ENCODE assay signal across 14 mouse cellular contexts in the genomic region with DNA sequence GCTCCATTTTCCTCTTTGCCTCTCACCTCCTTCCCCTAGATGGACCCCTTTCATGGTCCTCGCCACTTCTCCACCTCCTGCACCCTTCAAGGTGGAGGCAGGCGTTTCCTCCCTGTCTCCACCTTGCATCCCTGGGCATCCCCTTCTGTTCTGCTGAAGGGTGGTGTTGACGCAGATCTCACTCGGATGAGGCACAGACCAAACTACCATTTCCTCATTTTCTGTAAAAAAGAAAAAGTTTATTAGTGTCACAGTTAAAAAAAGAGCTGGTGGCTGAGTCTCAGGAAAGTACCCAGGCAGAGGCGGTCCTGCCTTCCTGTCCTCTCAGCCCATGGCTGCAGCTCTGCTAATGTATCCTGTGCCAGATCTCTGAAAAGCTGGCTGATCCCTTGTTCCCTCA. TPM values are rescaled to one million over a fixed set of nuclear protein-coding genes. Genes with fewer than 3 reads are reported as not detected.
DNase-seq lines count a peak whose midpoint lies in the region; ATAC-seq lines count a peak whose summit lies in the region.
"Had no signal": no experiment of that assay in that cellular context is flagged by ENCODE, and none has a peak within 500 bp of the region (broad histone marks: within the 10 kb centered on the region; RNA-seq: fewer than 3 reads in every experiment).

No protein-coding gene starts in this region.

- H3K4me2 ChIP-seq in lung, embryonic 15.5 days, result no peak overlapping the region
- no peak overlapping the region for H3K4me2 ChIP-seq in forebrain, embryonic 14.5 days (ENCODE audit: low read length)
- H3K4me2 ChIP-seq: intestine, embryonic 15.5 days had no signal

- H3K27me3 ChIP-seq in erythroblast, embryonic 14.5 days (ENCODE audit: control insufficient read depth), result no peaks in the 10 kb centered on the region
- H3K27me3 ChIP-seq in lung, embryonic 15.5 days, result no peaks in the 10 kb centered on the region
- H3K27me3 ChIP-seq in megakaryocyte, embryonic 14.5 days (replicated peaks), result no peaks in the 10 kb centered on the region
- no peaks in the 10 kb centered on the region for H3K27me3 ChIP-seq in forebrain, embryonic 14.5 days (replicated peaks; ENCODE audit: control insufficient read depth, insufficient read depth, low read length)
- H3K27me3 ChIP-seq: intestine, embryonic 15.5 days had no signal

- ATAC-seq in erythroblast, adult 5-6 weeks (replicated peaks; ENCODE audit: low FRiP score, poor library complexity, severe bottlenecking), result no peak
- ATAC-seq in lung, embryonic 15.5 days (ENCODE audit: borderline replicate concordance, extremely low read depth, low FRiP score, low TSS enrichment), result no peak
- ATAC-seq in forebrain, embryonic 14.5 days, result no peak
- ATAC-seq: forebrain, postnatal 0 days; intestine, embryonic 15.5 days had no signal

- 0 out of 2 replicates have a peak overlapping the region, but pooled peaks have one; percentile 29 for H3K27ac ChIP-seq in lung, embryonic 15.5 days
- no peak overlapping the region for H3K27ac ChIP-seq in forebrain, embryonic 14.5 days (ENCODE audit: low read depth, low read length)

- WGBS in lung, embryonic 15.5 days, result 59% methylated on average over 5 of the region's 5 CpGs
- WGBS in forebrain, embryonic 14.5 days, result 71% methylated on average over 5 of the region's 5 CpGs

- H3K4me3 ChIP-seq in erythroblast, embryonic 14.5 days (replicated peaks), result peak overlapping the region; percentile 74
- H3K4me3 ChIP-seq in lung, embryonic 15.5 days, result no peak overlapping the region
- peak overlapping the region; percentile 81 for H3K4me3 ChIP-seq in megakaryocyte, embryonic 14.5 days (replicated peaks)
- H3K4me3 ChIP-seq in forebrain, embryonic 14.5 days (ENCODE audit: low read depth, low read length), result no peak overlapping the region
- H3K4me3 ChIP-seq: intestine, embryonic 15.5 days had no signal

- DNase-seq in lung, adult 18-20 months, result no peak
- DNase-seq in induced T-regulatory cell, adult 2 months (ENCODE audit: low read depth), result peak; percentile 53
- no peak for DNase-seq in gastrocnemius, adult 8-10 months (ENCODE audit: low spot score in 2 of 2)
- no peak for DNase-seq in forebrain, embryonic 14.5 days (ENCODE audit: low spot score)
- DNase-seq: cerebellum, adult 9-11 months had no signal

- H3K9me3 ChIP-seq in erythroblast, embryonic 14.5 days (ENCODE audit: control insufficient read depth, low read length), result no peaks in the 10 kb centered on the region
- H3K9me3 ChIP-seq in lung, embryonic 15.5 days, result no peaks in the 10 kb centered on the region
- H3K9me3 ChIP-seq in megakaryocyte, embryonic 14.5 days, result no peaks in the 10 kb centered on the region
- no peaks in the 10 kb centered on the region for H3K9me3 ChIP-seq in forebrain, embryonic 14.5 days (replicated peaks; ENCODE audit: control insufficient read depth, low read length)
- H3K9me3 ChIP-seq: intestine, embryonic 15.5 days had no signal

- peaks cover 89% of the 10 kb centered on the region for H3K4me1 ChIP-seq in erythroblast, embryonic 14.5 days (ENCODE audit: control insufficient read depth)
- H3K4me1 ChIP-seq in lung, embryonic 15.5 days, result 0 out of 2 replicates have a peak, but pooled peaks cover 8% of the 10 kb centered on the region
- peaks cover 59% of the 10 kb centered on the region for H3K4me1 ChIP-seq in megakaryocyte, embryonic 14.5 days
- no peaks in the 10 kb centered on the region for H3K4me1 ChIP-seq in forebrain, embryonic 14.5 days (ENCODE audit: control insufficient read depth, insufficient read depth, low read length)

- peaks cover 79% of the 10 kb centered on the region for H3K36me3 ChIP-seq in erythroblast, embryonic 14.5 days (ENCODE audit: control insufficient read depth)
- no peaks in the 10 kb centered on the region for H3K36me3 ChIP-seq in lung, embryonic 15.5 days
- H3K36me3 ChIP-seq in megakaryocyte, embryonic 14.5 days (replicated peaks; ENCODE audit: low read length), result peaks cover 7% of the 10 kb centered on the region
- H3K36me3 ChIP-seq in forebrain, embryonic 14.5 days (ENCODE audit: control insufficient read depth, insufficient read depth, low read length), result no peaks in the 10 kb centered on the region
- H3K36me3 ChIP-seq: intestine, embryonic 15.5 days had no signal

- no peak overlapping the region for H3K9ac ChIP-seq in lung, embryonic 15.5 days
- H3K9ac ChIP-seq in forebrain, embryonic 14.5 days (ENCODE audit: low read length), result no peak overlapping the region
- H3K9ac ChIP-seq: forebrain, postnatal 0 days; intestine, embryonic 15.5 days had no signal

RNA-seq across cellular contexts. Expression of a gene that starts 1.7 kb away (rescaled TPM):
- polyA plus RNA-seq in erythroblast, embryonic 14.5 days (2012), result 202 and 213 TPM in 2 replicates
- 12.7 and 28.6 TPM in 2 replicates for total RNA-seq in erythroblast, adult 5-6 weeks (2015; ENCODE audit: low replicate concordance)
- total RNA-seq in erythroblast, adult 5-6 weeks (2017; ENCODE audit: low replicate concordance), result 10.6 and 16.1 TPM in 2 replicates
- 0.32 and 0.74 TPM in 2 replicates for polyA plus RNA-seq in lung, embryonic 15.5 days (2015; fragmentation: Nextera tagmentation; extraction: Ambion mirVana)
- polyA plus RNA-seq in megakaryocyte, embryonic 14.5 days (2012; ENCODE audit: insufficient read depth, low replicate concordance), result 17.2 and 27.7 TPM in 2 replicates
- not detected for total RNA-seq in gastrocnemius, adult 8-10 months (2022)
- polyA plus RNA-seq in forebrain, embryonic 14.5 days (2014; fragmentation: Nextera tagmentation; extraction: Ambion mirVana), result not detected in 2 replicates
- total RNA-seq: forebrain, postnatal 0 days; heart, adult 18-20 months; left cerebral cortex, postnatal 14 days had no signal
- polyA plus RNA-seq: forebrain, postnatal 0 days had no signal

RNA-seq across cellular contexts. Expression of a gene that starts 10.3 kb away (rescaled TPM):
- 0.16 TPM in 2 replicates for polyA plus RNA-seq in erythroblast, embryonic 14.5 days (2012)
- 62.3 and 66.5 TPM in 2 replicates for total RNA-seq in erythroblast, adult 5-6 weeks (2015; ENCODE audit: low replicate concordance)
- 31.9 and 39.7 TPM in 2 replicates for total RNA-seq in erythroblast, adult 5-6 weeks (2017; ENCODE audit: low replicate concordance)
- 0.24 TPM in 1 of 2 replicates, not detected in the other for polyA plus RNA-seq in lung, embryonic 15.5 days (2015; fragmentation: Nextera tagmentation; extraction: Ambion mirVana)
- polyA plus RNA-seq in megakaryocyte, embryonic 14.5 days (2012; ENCODE audit: insufficient read depth, low replicate concordance), result not detected in 2 replicates
- total RNA-seq in gastrocnemius, adult 8-10 months (2022), result 1 to 10 TPM in 2 of 4 experiments, under 1 TPM in 1, not detected in 1; 0.46 to 1.2 (median 1.1) TPM
- 0.41 and 1.3 TPM in 2 replicates for polyA plus RNA-seq in forebrain, embryonic 14.5 days (2014; fragmentation: Nextera tagmentation; extraction: Ambion mirVana)
- polyA plus RNA-seq: embryonic facial prominence, embryonic 11.5 days had no signal

RNA-seq across cellular contexts. Expression of a gene that starts 10.3 kb away (rescaled TPM):
- polyA plus RNA-seq in erythroblast, embryonic 14.5 days (2012), result 7.2 and 10.2 TPM in 2 replicates
- 52.9 and 77.2 TPM in 2 replicates for total RNA-seq in erythroblast, adult 5-6 weeks (2015; ENCODE audit: low replicate concordance)
- 32.5 and 46.5 TPM in 2 replicates for total RNA-seq in erythroblast, adult 5-6 weeks (2017; ENCODE audit: low replicate concordance)
- 63.3 and 73.7 TPM in 2 replicates for polyA plus RNA-seq in lung, embryonic 15.5 days (2015; fragmentation: Nextera tagmentation; extraction: Ambion mirVana)
- 89.2 and 120 TPM in 2 replicates for polyA plus RNA-seq in megakaryocyte, embryonic 14.5 days (2012; ENCODE audit: insufficient read depth, low replicate concordance)
- total RNA-seq in gastrocnemius, adult 8-10 months (2022), result 100 to 1,000 TPM; 182 to 198 (median 184) TPM
- polyA plus RNA-seq in forebrain, embryonic 14.5 days (2014; fragmentation: Nextera tagmentation; extraction: Ambion mirVana), result 19.2 and 20.7 TPM in 2 replicates

RNA-seq across cellular contexts. Expression of a gene that starts 17.2 kb away (rescaled TPM):
- 61.5 and 62.4 TPM in 2 replicates for polyA plus RNA-seq in erythroblast, embryonic 14.5 days (2012)
- total RNA-seq in erythroblast, adult 5-6 weeks (2015; ENCODE audit: low replicate concordance), result 199 and 257 TPM in 2 replicates
- 83.1 and 204 TPM in 2 replicates for total RNA-seq in erythroblast, adult 5-6 weeks (2017; ENCODE audit: low replicate concordance)
- polyA plus RNA-seq in lung, embryonic 15.5 days (2015; fragmentation: Nextera tagmentation; extraction: Ambion mirVana), result 24.2 and 24.7 TPM in 2 replicates
- polyA plus RNA-seq in megakaryocyte, embryonic 14.5 days (2012; ENCODE audit: insufficient read depth, low replicate concordance), result 78.2 and 118 TPM in 2 replicates
- total RNA-seq in gastrocnemius, adult 8-10 months (2022), result 1 to 10 TPM; 2.4 to 6.4 (median 4.5) TPM
- 1.7 and 2.6 TPM in 2 replicates for polyA plus RNA-seq in forebrain, embryonic 14.5 days (2014; fragmentation: Nextera tagmentation; extraction: Ambion mirVana)

RNA-seq across cellular contexts. Expression of a gene that starts 17.3 kb away (rescaled TPM):
- polyA plus RNA-seq in erythroblast, embryonic 14.5 days (2012), result 39.5 and 54.7 TPM in 2 replicates
- 19.8 and 30.7 TPM in 2 replicates for total RNA-seq in erythroblast, adult 5-6 weeks (2015; ENCODE audit: low replicate concordance)
- 30.9 and 33.7 TPM in 2 replicates for total RNA-seq in erythroblast, adult 5-6 weeks (2017; ENCODE audit: low replicate concordance)
- 3.0 and 3.2 TPM in 2 replicates for polyA plus RNA-seq in lung, embryonic 15.5 days (2015; fragmentation: Nextera tagmentation; extraction: Ambion mirVana)
- polyA plus RNA-seq in megakaryocyte, embryonic 14.5 days (2012; ENCODE audit: insufficient read depth, low replicate concordance), result 104 and 477 TPM in 2 replicates
- total RNA-seq in gastrocnemius, adult 8-10 months (2022), result under 1 TPM; 0.38 to 0.89 (median 0.43) TPM
- polyA plus RNA-seq in forebrain, embryonic 14.5 days (2014; fragmentation: Nextera tagmentation; extraction: Ambion mirVana), result 0.29 and 0.68 TPM in 2 replicates

Comparison
In these comparisons a context has a peak if more than half of its experiments do, and no peak if none do; other contexts are left out.
1. H3K4me3 ChIP-seq: peak in erythroblast, embryonic 14.5 days (single experiment) and megakaryocyte, embryonic 14.5 days (single experiment); none in lung, embryonic 15.5 days (single experiment) and forebrain, embryonic 14.5 days (single experiment).
2. RNA of a gene that starts 1.7 kb away (polyA plus RNA-seq): 202 to 213 TPM in erythroblast, embryonic 14.5 days and 17.2 to 27.7 TPM in megakaryocyte, embryonic 14.5 days; 0.32 to 0.74 TPM in lung, embryonic 15.5 days and not detected in forebrain, embryonic 14.5 days; every median in the first group is over 10 times any median in the second.